Mouse (Mus musculus) liver, postnatal 0 days (tissue): ENCODE results near the gene Hivep2.
A peak's percentile ranks its signal among the peaks of the same experiment; 100 is the strongest.

Experiments used
- CTCF ChIP-seq: sonication (generic); IDR thresholded peaks from 2 replicates; pipeline ENCODE4 v1.5.1; 2016; ENCODE audit warnings: antibody characterized with exemption, low read depth
- EP300 ChIP-seq: IDR thresholded peaks from 2 replicates; pipeline ENCODE4 v1.6.1; 2016; ENCODE audit warnings: antibody characterized with exemption, low read depth, mild to moderate bottlenecking

DNA sequence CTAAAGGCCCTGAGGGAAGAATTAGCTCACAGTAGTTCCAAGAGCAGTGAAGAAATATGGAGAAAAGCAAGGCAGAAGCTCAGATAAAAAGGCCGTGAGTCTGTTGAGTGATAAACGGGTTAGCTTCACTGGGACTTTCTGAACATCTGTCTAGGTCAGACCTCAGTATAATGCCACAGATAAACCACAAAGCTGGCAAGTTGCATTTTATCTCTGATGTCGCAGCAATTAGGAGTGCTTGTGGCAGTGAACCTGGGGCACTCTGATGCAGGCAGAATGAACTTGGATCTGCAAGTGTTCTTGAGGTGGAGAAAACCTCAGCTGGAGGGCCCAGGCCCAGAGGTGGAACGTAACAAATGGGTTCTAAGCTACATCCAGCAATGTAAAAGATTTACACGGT, 36.6 kb upstream of the Hivep2 start:
- no peak for TF ChIP-seq CTCF
- peak; percentile 89 for TF ChIP-seq EP300
